Mouse (Mus musculus): ENCODE measurements around the gene Slc41a1. TPM values are rescaled to one million over a fixed set of nuclear protein-coding genes. Genes with fewer than 3 reads are reported as not detected.

The Slc41a1 gene
- polyA plus RNA-seq, 1 experiment from 2014 or later: 6.4 TPM

GRCm38 (mm10) chr1:131820887-131821328, 6.4 kb upstream of the Slc41a1 start:
- no peak overlapping the region for H3K27ac ChIP-seq (ENCODE audit: low read depth, low read length)

GRCm38 (mm10) chr1:131822292-131822691, 5.0 kb upstream of the Slc41a1 start:
- H3K9ac ChIP-seq (ENCODE audit: low read depth, low read length): no peak overlapping the region
- ATAC-seq (replicated peaks; ENCODE audit: insufficient number of reproducible peaks, low FRiP score, low TSS enrichment): no peak
- no peak overlapping the region for H3K4me3 ChIP-seq (ENCODE audit: low read depth, low read length)
- H3K4me1 ChIP-seq (ENCODE audit: control insufficient read depth, insufficient read depth, low read length): peaks cover 3% of the 10 kb centered on the region; the same call in 1 of the 2 replicates
- H3K27me3 ChIP-seq (ENCODE audit: control insufficient read depth, insufficient read depth, low read length): no peaks in the 10 kb centered on the region
- no peaks in the 10 kb centered on the region for H3K9me3 ChIP-seq (replicated peaks; ENCODE audit: control insufficient read depth, low read length)
- no peak overlapping the region for H3K27ac ChIP-seq (ENCODE audit: low read depth, low read length)
- 84% methylated on average over 8 of the region's 8 CpGs for WGBS (ENCODE audit: insufficient replicate concordance)
- no peak overlapping the region for H3K4me2 ChIP-seq
- no peaks in the 10 kb centered on the region for H3K36me3 ChIP-seq (ENCODE audit: control insufficient read depth, insufficient read depth, low read length)

More at GRCm38 (mm10) chr1:131820887-131821328, 6.4 kb upstream of the Slc41a1 start:
- Histone ChIP-seq H3K27me3 (ENCODE audit: control insufficient read depth, insufficient read depth, low read length) (peaks cover 4% of the 10 kb centered on the region; the same call in 1 of the 2 replicates), H3K4me3 (ENCODE audit: low read depth, low read length) (no peak overlapping the region), H3K4me1 (ENCODE audit: control insufficient read depth, insufficient read depth, low read length) (no peaks in the 10 kb centered on the region), H3K4me2 (no peak overlapping the region), H3K36me3 (ENCODE audit: control insufficient read depth, insufficient read depth, low read length) (no peaks in the 10 kb centered on the region), H3K9me3 (replicated peaks; ENCODE audit: control insufficient read depth, low read length) (no peaks in the 10 kb centered on the region), H3K9ac (ENCODE audit: low read depth, low read length) (no peak overlapping the region)
- ATAC-seq (replicated peaks; ENCODE audit: insufficient number of reproducible peaks, low FRiP score, low TSS enrichment): no peak
- 83% methylated on average over 10 of the region's 10 CpGs for WGBS (ENCODE audit: insufficient replicate concordance)

- Histone ChIP-seq H3K36me3 (ENCODE audit: control insufficient read depth, insufficient read depth, low read length) (no peaks in the 10 kb centered on the region), H3K4me2 (no peak overlapping the region), H3K9me3 (replicated peaks; ENCODE audit: control insufficient read depth, low read length) (no peaks in the 10 kb centered on the region), H3K9ac (ENCODE audit: low read depth, low read length) (no peak overlapping the region), H3K27ac (ENCODE audit: low read depth, low read length) (no peak overlapping the region), H3K4me3 (ENCODE audit: low read depth, low read length) (no peak overlapping the region), H3K4me1 (ENCODE audit: control insufficient read depth, insufficient read depth, low read length) (peaks cover 4% of the 10 kb centered on the region; the same call in 1 of the 2 replicates), H3K27me3 (ENCODE audit: control insufficient read depth, insufficient read depth, low read length) (no peaks in the 10 kb centered on the region)
- ATAC-seq (replicated peaks; ENCODE audit: insufficient number of reproducible peaks, low FRiP score, low TSS enrichment): no peak
- WGBS (ENCODE audit: insufficient replicate concordance): 84% methylated on average over 1 of the region's 1 CpGs
Observed at GRCm38 (mm10) chr1:131822856-131823492, 4.3 kb upstream of the Slc41a1 start.

GRCm38 (mm10) chr1:131823563-131823962, 3.7 kb upstream of the Slc41a1 start:
- Histone ChIP-seq H3K9ac (ENCODE audit: low read depth, low read length) (no peak overlapping the region), H3K4me3 (ENCODE audit: low read depth, low read length) (no peak overlapping the region), H3K27me3 (ENCODE audit: control insufficient read depth, insufficient read depth, low read length) (no peaks in the 10 kb centered on the region), H3K27ac (ENCODE audit: low read depth, low read length) (no peak overlapping the region), H3K9me3 (replicated peaks; ENCODE audit: control insufficient read depth, low read length) (no peaks in the 10 kb centered on the region), H3K36me3 (ENCODE audit: control insufficient read depth, insufficient read depth, low read length) (no peaks in the 10 kb centered on the region), H3K4me1 (ENCODE audit: control insufficient read depth, insufficient read depth, low read length) (peaks cover 4% of the 10 kb centered on the region; the same call in 1 of the 2 replicates), H3K4me2 (no peak overlapping the region)
- WGBS (ENCODE audit: insufficient replicate concordance): 41% methylated on average over 5 of the region's 5 CpGs
- ATAC-seq (replicated peaks; ENCODE audit: insufficient number of reproducible peaks, low FRiP score, low TSS enrichment): no peak

- no peak for ATAC-seq (replicated peaks; ENCODE audit: insufficient number of reproducible peaks, low FRiP score, low TSS enrichment)
- H3K9ac ChIP-seq (ENCODE audit: low read depth, low read length): no peak overlapping the region
- no peak overlapping the region for H3K27ac ChIP-seq (ENCODE audit: low read depth, low read length)
- no peaks in the 10 kb centered on the region for H3K9me3 ChIP-seq (replicated peaks; ENCODE audit: control insufficient read depth, low read length)
- no peak overlapping the region for H3K4me2 ChIP-seq
- WGBS (ENCODE audit: insufficient replicate concordance): 86% methylated on average over 11 of the region's 11 CpGs
- H3K27me3 ChIP-seq (ENCODE audit: control insufficient read depth, insufficient read depth, low read length): no peaks in the 10 kb centered on the region
- peaks cover 9% of the 10 kb centered on the region for H3K4me1 ChIP-seq (ENCODE audit: control insufficient read depth, insufficient read depth, low read length)
- no peak overlapping the region for H3K4me3 ChIP-seq (ENCODE audit: low read depth, low read length)
- H3K36me3 ChIP-seq (ENCODE audit: control insufficient read depth, insufficient read depth, low read length): no peaks in the 10 kb centered on the region
Observed at GRCm38 (mm10) chr1:131824528-131825181, 2.6 kb upstream of the Slc41a1 start.

- H3K4me1 ChIP-seq (ENCODE audit: control insufficient read depth, insufficient read depth, low read length): peaks cover 11% of the 10 kb centered on the region
- under 1% methylated on average over 36 of the region's 36 CpGs for WGBS (ENCODE audit: insufficient replicate concordance)
- peak overlapping the region; percentile 93 for H3K4me2 ChIP-seq
- H3K4me3 ChIP-seq (ENCODE audit: low read depth, low read length): peak overlapping the region; percentile 86
- peak; percentile 94 for ATAC-seq (replicated peaks; ENCODE audit: insufficient number of reproducible peaks, low FRiP score, low TSS enrichment)
- H3K9ac ChIP-seq (ENCODE audit: low read depth, low read length): peak overlapping the region; percentile 85
- no peaks in the 10 kb centered on the region for H3K9me3 ChIP-seq (replicated peaks; ENCODE audit: control insufficient read depth, low read length)
- peaks cover 3% of the 10 kb centered on the region; the same call in 1 of the 2 replicates for H3K36me3 ChIP-seq (ENCODE audit: control insufficient read depth, insufficient read depth, low read length)
- no peaks in the 10 kb centered on the region for H3K27me3 ChIP-seq (ENCODE audit: control insufficient read depth, insufficient read depth, low read length)
- peak overlapping the region; percentile 60; the same call in 1 of the 2 replicates for H3K27ac ChIP-seq (ENCODE audit: low read depth, low read length)
Observed at GRCm38 (mm10) chr1:131827787-131828258, 530 bp downstream of the Slc41a1 start.

- Histone ChIP-seq H3K9ac (ENCODE audit: low read depth, low read length) (peak overlapping the region; percentile 85), H3K36me3 (ENCODE audit: control insufficient read depth, insufficient read depth, low read length) (peaks cover 3% of the 10 kb centered on the region; the same call in 1 of the 2 replicates), H3K27me3 (ENCODE audit: control insufficient read depth, insufficient read depth, low read length) (no peaks in the 10 kb centered on the region), H3K4me1 (ENCODE audit: control insufficient read depth, insufficient read depth, low read length) (peaks cover 11% of the 10 kb centered on the region), H3K27ac (ENCODE audit: low read depth, low read length) (peak overlapping the region; percentile 60; the same call in 1 of the 2 replicates), H3K4me2 (peak overlapping the region; percentile 93), H3K9me3 (replicated peaks; ENCODE audit: control insufficient read depth, low read length) (no peaks in the 10 kb centered on the region), H3K4me3 (ENCODE audit: low read depth, low read length) (peak overlapping the region; percentile 86)
- 2% methylated on average over 21 of the region's 22 CpGs for WGBS (ENCODE audit: insufficient replicate concordance)
- ATAC-seq (replicated peaks; ENCODE audit: insufficient number of reproducible peaks, low FRiP score, low TSS enrichment): peak; percentile 62
Observed at GRCm38 (mm10) chr1:131828297-131829126, 1.2 kb downstream of the Slc41a1 start.

GRCm38 (mm10) chr1:131829279-131829678, 2.0 kb downstream of the Slc41a1 start:
- Histone ChIP-seq H3K36me3 (ENCODE audit: control insufficient read depth, insufficient read depth, low read length) (peaks cover 3% of the 10 kb centered on the region; the same call in 1 of the 2 replicates), H3K27ac (ENCODE audit: low read depth, low read length) (no peak overlapping the region), H3K9ac (ENCODE audit: low read depth, low read length) (peak overlapping the region; percentile 39; the same call in 1 of the 2 replicates), H3K27me3 (ENCODE audit: control insufficient read depth, insufficient read depth, low read length) (no peaks in the 10 kb centered on the region), H3K4me1 (ENCODE audit: control insufficient read depth, insufficient read depth, low read length) (peaks cover 14% of the 10 kb centered on the region), H3K4me3 (ENCODE audit: low read depth, low read length) (peak overlapping the region; percentile 86), H3K9me3 (replicated peaks; ENCODE audit: control insufficient read depth, low read length) (no peaks in the 10 kb centered on the region), H3K4me2 (peak overlapping the region; percentile 93)
- 39% methylated on average over 5 of the region's 5 CpGs for WGBS (ENCODE audit: insufficient replicate concordance)
- no peak for ATAC-seq (replicated peaks; ENCODE audit: insufficient number of reproducible peaks, low FRiP score, low TSS enrichment)

All from heart, embryonic 11.5 days (tissue).